Mouse (Mus musculus) forebrain, embryonic 15.5 days (tissue): ENCODE results near the gene 1700001P01Rik. TPM values are rescaled to one million over a fixed set of nuclear protein-coding genes. Genes with fewer than 3 reads are reported as not detected.

Experiments used
- ATAC-seq: fragments of 200-750 bp; cut with Nextera tagmentation; replicated peaks from 2 replicates; pipeline ENCODE4 v1.8.0; 2017; ENCODE audit warnings: mild to moderate bottlenecking, moderate TSS enrichment, moderate library complexity
- H3K27ac ChIP-seq: fragments of 300-500 bp; sonication (generic); replicated peaks from 2 replicates; pipeline ENCODE4 v1.5.1; 2015; ENCODE audit warnings: mild to moderate bottlenecking, inconsistent platforms
- H3K27me3 ChIP-seq: fragments of 300-500 bp; sonication (generic); 2 replicates; pipeline ENCODE4 v1.6.1; 2015; ENCODE audit warnings: inconsistent platforms
- H3K36me3 ChIP-seq: fragments of 300-500 bp; sonication (generic); 2 replicates; pipeline ENCODE4 v1.6.1; 2015; ENCODE audit warnings: mild to moderate bottlenecking, inconsistent platforms
- H3K4me1 ChIP-seq: fragments of 300-500 bp; sonication (generic); 2 replicates; pipeline ENCODE4 v1.6.1; 2015; ENCODE audit warnings: inconsistent platforms
- H3K4me2 ChIP-seq: fragments of 300-500 bp; sonication (generic); replicated peaks from 2 replicates; pipeline ENCODE4 v1.6.1; 2015; ENCODE audit warnings: mild to moderate bottlenecking, inconsistent platforms
- H3K4me3 ChIP-seq: fragments of 300-500 bp; sonication (generic); 2 replicates; pipeline ENCODE4 v1.5.1; 2015; ENCODE audit warnings: mild to moderate bottlenecking, inconsistent platforms
- H3K9ac ChIP-seq: fragments of 300-500 bp; sonication (generic); replicated peaks from 2 replicates; pipeline ENCODE4 v1.6.1; 2015; ENCODE audit warnings: mild to moderate bottlenecking, inconsistent platforms
- H3K9me3 ChIP-seq: fragments of 300-500 bp; sonication (generic); 2 replicates; pipeline ENCODE4 v1.6.1; 2016; ENCODE audit warnings: inconsistent platforms
- WGBS: fragments of 180-500 bp; shearing (Covaris S2); methylation state at CpG from one replicate; pipeline ENCODE4 v1.1.7; 2015; ENCODE audit warnings: mixed read lengths; 5-methylcytosine and 5-hydroxymethylcytosine counted together
- polyA plus RNA-seq: library from polyadenylated mRNA; unstranded; fragments of >200 nt; fragmentation: Nextera tagmentation; extraction: Ambion mirVana; gene quantifications from 2 replicates; pipeline ENCODE4 v1.2.1, GENCODE M21; 2015

1700001P01Rik gene
- polyA plus RNA-seq, 1 experiment from 2014 or later, result 0.39 TPM

GRCm38 (mm10) chr11:97816916-97817315 is 41.2 kb upstream of the 1700001P01Rik start:
- H3K36me3 ChIP-seq, result peaks cover 26% of the 10 kb centered on the region

GRCm38 (mm10) chr11:97816176-97816575 is 40.5 kb upstream of the 1700001P01Rik start:
- WGBS, result 47% methylated on average over 5 of the region's 5 CpGs
- no peak overlapping the region for H3K9ac ChIP-seq
- no peak overlapping the region for H3K4me3 ChIP-seq
- H3K27ac ChIP-seq, result no peak overlapping the region
- no peaks in the 10 kb centered on the region for H3K9me3 ChIP-seq
- no peaks in the 10 kb centered on the region for H3K27me3 ChIP-seq
- H3K4me2 ChIP-seq, result no peak overlapping the region
- H3K4me1 ChIP-seq, result peaks cover 46% of the 10 kb centered on the region
- peaks cover 26% of the 10 kb centered on the region for H3K36me3 ChIP-seq
- no peak for ATAC-seq

More at GRCm38 (mm10) chr11:97816916-97817315, 41.2 kb upstream of the 1700001P01Rik start:
- 69% methylated on average over 9 of the region's 9 CpGs for WGBS
- H3K9ac ChIP-seq, result no peak overlapping the region
- no peak overlapping the region for H3K27ac ChIP-seq
- no peaks in the 10 kb centered on the region for H3K27me3 ChIP-seq
- peaks cover 38% of the 10 kb centered on the region for H3K4me1 ChIP-seq
- no peak overlapping the region for H3K4me3 ChIP-seq
- no peak for ATAC-seq
- H3K9me3 ChIP-seq, result no peaks in the 10 kb centered on the region
- H3K4me2 ChIP-seq, result no peak overlapping the region

GRCm38 (mm10) chr11:97815736-97816135 is 40.0 kb upstream of the 1700001P01Rik start:
- H3K4me1 ChIP-seq, result peaks cover 50% of the 10 kb centered on the region
- no peak for ATAC-seq
- H3K4me2 ChIP-seq, result no peak overlapping the region
- H3K27ac ChIP-seq, result no peak overlapping the region
- H3K9ac ChIP-seq, result no peak overlapping the region
- H3K4me3 ChIP-seq, result no peak overlapping the region
- no peaks in the 10 kb centered on the region for H3K9me3 ChIP-seq
- WGBS, result 67% methylated on average over 11 of the region's 11 CpGs
- no peaks in the 10 kb centered on the region for H3K27me3 ChIP-seq
- peaks cover 24% of the 10 kb centered on the region for H3K36me3 ChIP-seq

- peaks cover 20% of the 10 kb centered on the region for H3K36me3 ChIP-seq
- H3K9me3 ChIP-seq, result no peaks in the 10 kb centered on the region
- H3K4me1 ChIP-seq, result peaks cover 60% of the 10 kb centered on the region
- H3K27ac ChIP-seq, result 0 out of 2 replicates have a peak overlapping the region, but pooled peaks have one; percentile 88
- no peak overlapping the region for H3K4me3 ChIP-seq
- 73% methylated on average over 17 of the region's 17 CpGs for WGBS
- no peaks in the 10 kb centered on the region for H3K27me3 ChIP-seq
- H3K4me2 ChIP-seq, result no peak overlapping the region
- no peak overlapping the region for H3K9ac ChIP-seq
- ATAC-seq, result no peak
Measured at GRCm38 (mm10) chr11:97813746-97814515, 38.2 kb upstream of the 1700001P01Rik start.

- peak; percentile 59; the same call in 1 of the 2 replicates for ATAC-seq
- H3K36me3 ChIP-seq, result peaks cover 25% of the 10 kb centered on the region
Measured at GRCm38 (mm10) chr11:97813085-97813484, 37.4 kb upstream of the 1700001P01Rik start.

GRCm38 (mm10) chr11:97812491-97812921 is 36.8 kb upstream of the 1700001P01Rik start:
- H3K36me3 ChIP-seq, result peaks cover 27% of the 10 kb centered on the region
- H3K4me1 ChIP-seq, result peaks cover 62% of the 10 kb centered on the region
- H3K27me3 ChIP-seq, result no peaks in the 10 kb centered on the region
- ATAC-seq, result peak; percentile 82
- peak overlapping the region; percentile 15 for H3K4me3 ChIP-seq
- no peaks in the 10 kb centered on the region for H3K9me3 ChIP-seq
- peak overlapping the region; percentile 36 for H3K4me2 ChIP-seq
- H3K9ac ChIP-seq, result peak overlapping the region; percentile 20
- peak overlapping the region; percentile 88 for H3K27ac ChIP-seq
- WGBS, result 9% methylated on average over 3 of the region's 3 CpGs

More at GRCm38 (mm10) chr11:97813085-97813484, 37.4 kb upstream of the 1700001P01Rik start:
- Histone ChIP-seq H3K4me1 (peaks cover 60% of the 10 kb centered on the region), H3K9ac (0 out of 2 replicates have a peak overlapping the region, but pooled peaks have one; percentile 20), H3K9me3 (no peaks in the 10 kb centered on the region), H3K27me3 (no peaks in the 10 kb centered on the region), H3K27ac (peak overlapping the region; percentile 88), H3K4me3 (no peak overlapping the region), H3K4me2 (peak overlapping the region; percentile 36)
- 34% methylated on average over 7 of the region's 7 CpGs for WGBS

GRCm38 (mm10) chr11:97811569-97812362 is 36.0 kb upstream of the 1700001P01Rik start:
- Histone ChIP-seq H3K27ac (peak overlapping the region; percentile 88), H3K9me3 (no peaks in the 10 kb centered on the region), H3K27me3 (no peaks in the 10 kb centered on the region), H3K9ac (peak overlapping the region; percentile 20), H3K36me3 (peaks cover 25% of the 10 kb centered on the region), H3K4me2 (peak overlapping the region; percentile 36), H3K4me1 (peaks cover 67% of the 10 kb centered on the region), H3K4me3 (no peak overlapping the region)
- 26% methylated on average over 12 of the region's 13 CpGs for whole genome bisulfite sequencing
- 0 out of 2 replicates have a peak, but pooled peaks have one; percentile 23 for ATAC-seq

- H3K9ac ChIP-seq, result no peak overlapping the region
- 8% methylated on average over 3 of the region's 3 CpGs for WGBS
- H3K4me2 ChIP-seq, result no peak overlapping the region
- H3K27ac ChIP-seq, result peak overlapping the region; percentile 88
- peaks cover 75% of the 10 kb centered on the region for H3K4me1 ChIP-seq
- no peaks in the 10 kb centered on the region for H3K27me3 ChIP-seq
- no peaks in the 10 kb centered on the region for H3K9me3 ChIP-seq
- no peak for ATAC-seq
- H3K4me3 ChIP-seq, result no peak overlapping the region
- H3K36me3 ChIP-seq, result peaks cover 18% of the 10 kb centered on the region
Measured at GRCm38 (mm10) chr11:97810970-97811369, 35.3 kb upstream of the 1700001P01Rik start.

GRCm38 (mm10) chr11:97810356-97810755 is 34.6 kb upstream of the 1700001P01Rik start:
- Histone ChIP-seq H3K9me3 (no peaks in the 10 kb centered on the region), H3K27me3 (no peaks in the 10 kb centered on the region), H3K36me3 (peaks cover 12% of the 10 kb centered on the region), H3K27ac (0 out of 2 replicates have a peak overlapping the region, but pooled peaks have one; percentile 11), H3K4me1 (peaks cover 81% of the 10 kb centered on the region), H3K9ac (no peak overlapping the region), H3K4me2 (no peak overlapping the region), H3K4me3 (no peak overlapping the region)
- no peak for ATAC-seq
- WGBS, result 71% methylated on average over 7 of the region's 7 CpGs

GRCm38 (mm10) chr11:97809235-97810121 is 33.8 kb upstream of the 1700001P01Rik start:
- no peaks in the 10 kb centered on the region for H3K27me3 ChIP-seq
- no peaks in the 10 kb centered on the region for H3K9me3 ChIP-seq
- H3K27ac ChIP-seq, result peak overlapping the region; percentile 57
- H3K4me2 ChIP-seq, result no peak overlapping the region
- WGBS, result 68% methylated on average over 7 of the region's 7 CpGs
- H3K4me3 ChIP-seq, result no peak overlapping the region
- peaks cover 10% of the 10 kb centered on the region for H3K36me3 ChIP-seq
- H3K9ac ChIP-seq, result no peak overlapping the region
- ATAC-seq, result no peak
- H3K4me1 ChIP-seq, result peaks cover 90% of the 10 kb centered on the region

- no peaks in the 10 kb centered on the region for H3K27me3 ChIP-seq
- no peak overlapping the region for H3K4me3 ChIP-seq
- peaks cover 93% of the 10 kb centered on the region for H3K4me1 ChIP-seq
- H3K9me3 ChIP-seq, result no peaks in the 10 kb centered on the region
- H3K4me2 ChIP-seq, result no peak overlapping the region
- WGBS, result 47% methylated on average over 5 of the region's 5 CpGs
- H3K36me3 ChIP-seq, result peaks cover 10% of the 10 kb centered on the region
- peak overlapping the region; percentile 57 for H3K27ac ChIP-seq
- ATAC-seq, result no peak
- no peak overlapping the region for H3K9ac ChIP-seq
Measured at GRCm38 (mm10) chr11:97808621-97809234, 33.0 kb upstream of the 1700001P01Rik start.
